In the genomic region with DNA sequence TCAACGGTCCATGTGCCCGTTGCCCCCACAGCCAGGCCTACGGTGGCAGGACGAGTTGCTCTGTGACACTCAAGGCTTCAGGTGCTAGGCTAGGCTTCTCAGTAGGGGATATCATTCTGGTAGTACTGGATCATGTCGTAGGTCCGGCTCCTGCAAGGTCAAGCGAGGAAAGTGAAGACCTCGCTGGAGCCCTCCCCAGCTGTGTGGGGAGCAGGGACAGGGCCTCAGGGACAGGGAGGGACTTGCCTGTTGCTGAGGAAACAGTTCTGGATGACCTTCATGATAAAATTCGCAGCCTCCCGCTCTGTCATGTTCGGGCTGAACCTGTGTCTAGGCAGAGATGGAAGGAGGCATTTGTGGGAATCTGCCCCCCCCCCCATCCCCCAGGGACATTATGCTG, we compare ENCODE assay signal across 22 mouse cellular contexts. TPM values are rescaled to one million over a fixed set of nuclear protein-coding genes. Genes with fewer than 3 reads are reported as not detected.
DNase-seq lines count a peak whose midpoint lies in the region; ATAC-seq lines count a peak whose summit lies in the region.
"Had no signal": no experiment of that assay in that cellular context is flagged by ENCODE, and none has a peak within 500 bp of the region (broad histone marks: within the 10 kb centered on the region; RNA-seq: fewer than 3 reads in every experiment).

No protein-coding gene starts in this region.

- peak; percentile 67 to 81 for DNase-seq in adrenal gland, adult (ENCODE audit: inconsistent age in 2 of 2, low spot score in 1 of 2)
- no peak for DNase-seq in adrenal gland, postnatal 4 days (ENCODE audit: low spot score in 2 of 2)
- DNase-seq in ovary, adult 18-20 months (ENCODE audit: low spot score) = peak; percentile 47
- DNase-seq in ovary, postnatal 14 days (ENCODE audit: low spot score) = no peak
- peak; percentile 55 for DNase-seq in adrenal gland, adult 8-10 months
- peak; percentile 19 for DNase-seq in adrenal gland, postnatal 25 days
- DNase-seq in right cerebral cortex, adult 2 months (ENCODE audit: low spot score in 2 of 2) = no peak
- DNase-seq: cerebellum, adult 11-12 months; cerebellum, adult 8-10 months; cerebellum, postnatal 10 days; cerebellum, postnatal 36 days; embryo, embryonic 11 days; gastrocnemius, postnatal 10 days; gastrocnemius, postnatal 36 days; heart, adult 2 months; heart, postnatal 14 days had no signal

- ATAC-seq in megakaryocyte, adult 5-6 weeks (ENCODE audit: poor library complexity, severe bottlenecking) = no peak
- ATAC-seq: forebrain, embryonic 13.5 days; forebrain, embryonic 16.5 days; Patski had no signal

RNA-seq across cellular contexts. Expression of a gene that starts 4.6 kb away (rescaled TPM):
- 10 to 100 TPM; 22.9 to 26.7 TPM for total RNA-seq in adrenal gland, postnatal 4 days (2021)
- total RNA-seq in adrenal gland, adult 8-10 months (2022) = 10 to 100 TPM in 3 of 4 experiments, 1 to 10 TPM in 1; 9.3 to 30.7 (median 19.6) TPM
- total RNA-seq in adrenal gland, postnatal 25 days (2021) = 13.8 and 19.9 TPM in 2 replicates
- total RNA-seq in megakaryocyte, adult 5-6 weeks (2015) = 1.0 and 2.1 TPM in 2 replicates
- 2.9 and 4.1 TPM in 2 replicates for total RNA-seq in megakaryocyte, adult 5-6 weeks (2017)

RNA-seq across cellular contexts. Expression of a gene that starts 47.1 kb away (rescaled TPM):
- 1 to 10 TPM; 5.6 TPM for total RNA-seq in adrenal gland, postnatal 4 days (2021)
- 1 to 10 TPM; 2.0 to 3.7 (median 3.4) TPM for total RNA-seq in adrenal gland, adult 8-10 months (2022)
- total RNA-seq in adrenal gland, postnatal 25 days (2021) = 2.3 and 2.6 TPM in 2 replicates
- total RNA-seq in megakaryocyte, adult 5-6 weeks (2015) = 0.91 and 1.5 TPM in 2 replicates
- 0.77 and 0.89 TPM in 2 replicates for total RNA-seq in megakaryocyte, adult 5-6 weeks (2017)

RNA-seq across cellular contexts. Expression of a gene that starts 50.7 kb away (rescaled TPM):
- total RNA-seq in adrenal gland, postnatal 4 days (2021) = 10 to 100 TPM in 1 of 2 experiments, 1 to 10 TPM in 1; 2.2 to 52.1 TPM
- total RNA-seq in adrenal gland, adult 8-10 months (2022) = under 1 TPM; 0.15 to 0.52 (median 0.35) TPM
- 0.24 and 4.8 TPM in 2 replicates for total RNA-seq in adrenal gland, postnatal 25 days (2021)
- not detected in 2 replicates for total RNA-seq in megakaryocyte, adult 5-6 weeks (2015)
- not detected in 2 replicates for total RNA-seq in megakaryocyte, adult 5-6 weeks (2017)
- total RNA-seq: granulocyte monocyte progenitor cell, adult 5-6 weeks; hematopoietic stem cell, adult 5-6 weeks had no signal

Comparison
In these comparisons a context has a peak if more than half of its experiments do, and no peak if none do; other contexts are left out.
1. DNase-seq: peak in adrenal gland, adult (2 of 2), ovary, adult 18-20 months (single experiment), adrenal gland, adult 8-10 months (single experiment) and adrenal gland, postnatal 25 days (single experiment); none in adrenal gland, postnatal 4 days (0 of 2), ovary, postnatal 14 days (single experiment) and right cerebral cortex, adult 2 months (0 of 2).